Mouse (Mus musculus) spleen, adult 2 months (tissue): ENCODE data around the gene Lrr1.
"Not testable (repeated sequence)": the region's sequence is repeated elsewhere in the genome, so short reads cannot be mapped to it uniquely, and the experiment has no call there.

Experiments used
- CTCF ChIP-seq: fragments of 200-500 bp; IDR thresholded peaks from 2 replicates; pipeline ENCODE4 v1.5.1; 2011; ENCODE audit warnings: mild to moderate bottlenecking, inconsistent platforms; ENCODE audit not compliant: insufficient read depth, insufficient read length, insufficient replicate concordance; ENCODE audit errors: extremely low read depth
- POLR2A ChIP-seq: fragments of 200-500 bp; IDR thresholded peaks from 2 replicates; pipeline ENCODE4 v1.6.1; 2011; ENCODE audit warnings: low read depth, low read length, inconsistent platforms

DNA sequence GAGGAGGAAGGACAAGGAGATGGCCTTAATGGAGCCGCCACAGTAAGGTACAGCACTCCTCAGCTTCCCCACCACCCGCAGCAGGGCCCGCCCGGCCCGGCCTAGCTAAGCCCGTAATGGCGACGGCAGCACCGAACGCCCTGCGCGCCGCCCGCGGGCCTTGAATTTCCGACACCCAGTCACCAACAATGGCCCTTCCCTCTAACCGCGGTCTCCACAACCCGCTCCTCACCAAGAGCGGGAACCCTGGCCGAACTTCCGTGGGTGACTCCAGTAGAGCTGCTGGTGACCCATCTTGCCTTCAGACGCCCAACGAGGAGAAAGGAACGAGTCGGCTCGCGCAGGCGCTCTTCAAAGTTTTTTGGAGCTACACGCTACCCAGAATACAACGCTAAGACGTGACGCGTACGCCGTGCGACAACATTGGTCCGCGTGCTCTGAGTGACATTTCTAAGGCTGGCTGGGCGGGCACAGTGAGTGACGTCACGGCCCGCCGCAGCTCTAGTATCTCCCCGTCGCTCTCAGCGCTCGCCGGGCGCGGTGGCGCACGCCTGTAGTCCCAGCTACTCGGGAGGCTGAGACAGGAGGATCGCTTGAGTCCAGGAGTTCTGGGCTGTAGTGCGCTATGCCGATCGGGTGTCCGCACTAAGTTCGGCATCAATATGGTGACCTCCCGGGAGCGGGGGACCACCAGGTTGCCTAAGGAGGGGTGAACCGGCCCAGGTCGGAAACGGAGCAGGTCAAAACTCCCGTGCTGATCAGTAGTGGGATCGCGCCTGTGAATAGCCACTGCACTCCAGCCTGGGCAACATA lies 9.6 kb upstream of the Lrr1 start, which contains the start of gene Rps29:
- TF ChIP-seq CTCF, result not testable (repeated sequence)
- peak; percentile 82 for TF ChIP-seq POLR2A
